Mouse (Mus musculus) embryo, embryonic 10 days (tissue): ENCODE data around the gene Abcg8.
A peak's percentile ranks its signal among the peaks of the same experiment; 100 is the strongest.

Experiments
- DNase-seq: peaks from one replicate; pipeline ENCODE4 v3.0.0-alpha.2; 2015; ENCODE audit warnings: low spot score

The Abcg8 gene

DNA sequence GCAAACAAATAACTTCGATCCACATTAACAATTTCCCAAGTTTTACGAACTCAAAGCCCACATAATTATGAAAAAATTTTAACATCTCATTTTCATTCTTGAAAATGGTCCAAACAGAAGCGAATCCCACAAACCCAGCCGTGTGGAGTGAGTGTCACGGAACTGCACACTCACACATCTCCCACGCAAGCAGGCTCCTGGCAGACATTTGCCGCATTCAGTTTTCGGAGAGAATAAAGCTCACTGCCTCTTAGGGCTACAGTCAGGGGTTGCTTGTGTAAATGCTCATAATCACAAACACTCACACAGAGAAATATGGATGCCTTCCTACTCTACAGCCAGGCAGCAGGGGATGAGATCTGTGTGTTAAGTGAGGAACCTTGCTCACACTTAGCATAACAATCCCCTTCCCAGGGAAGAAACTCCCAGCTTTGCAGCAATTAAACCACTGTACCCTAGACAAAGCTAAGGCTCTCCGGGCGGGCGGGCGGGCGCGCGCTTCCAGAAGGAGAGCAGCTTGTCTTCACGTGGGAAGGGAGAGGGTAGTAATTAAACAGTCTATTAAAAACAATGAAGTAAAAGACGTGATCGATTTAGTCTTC, 37.6 kb downstream of the Abcg8 start:
- no peak for DNase-seq

DNA sequence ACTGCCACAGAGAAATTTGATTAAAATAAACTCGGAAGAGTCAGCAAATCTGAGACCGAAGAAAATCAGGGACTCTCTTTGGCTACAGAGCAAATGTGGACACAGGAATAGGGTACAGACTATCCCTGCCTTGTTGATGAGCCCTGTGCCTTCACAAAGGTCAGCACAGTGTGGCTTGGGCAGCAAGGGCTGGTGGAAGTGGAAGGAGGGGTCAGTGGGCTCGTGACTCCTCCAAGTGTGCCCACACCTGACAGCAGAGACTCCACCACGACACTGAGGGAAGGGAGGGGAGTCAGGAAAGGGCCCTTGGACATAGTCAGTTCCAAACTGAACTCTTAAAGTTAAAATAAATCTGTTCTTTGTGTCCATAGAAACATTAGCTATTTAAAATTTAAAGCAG, 38.8 kb downstream of the Abcg8 start:
- no peak for DNase-seq

GRCm38 (mm10) chr17:84716252-84716872, 40.3 kb downstream of the Abcg8 start:
- DNase-seq = no peak

DNA sequence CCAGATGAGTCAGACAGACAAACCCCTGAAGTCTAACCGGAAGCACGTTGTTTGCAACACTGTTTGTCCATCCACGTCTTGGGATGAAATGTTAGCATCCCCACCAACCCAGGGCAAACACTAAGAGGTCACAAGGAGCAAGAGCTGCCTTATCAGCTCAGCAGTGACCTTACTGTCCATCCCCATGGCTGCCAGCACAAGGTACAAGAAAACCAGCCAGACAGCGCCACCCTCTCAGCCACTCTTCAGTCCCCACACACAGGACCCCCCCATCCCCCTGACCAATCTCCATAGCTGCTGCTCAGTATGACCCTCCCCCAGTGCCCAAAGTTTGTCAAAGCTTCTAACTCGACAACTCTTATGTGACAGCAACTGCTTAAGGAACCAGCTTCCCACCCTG, 41.3 kb downstream of the Abcg8 start:
- no peak for DNase-seq

GRCm38 (mm10) chr17:84719105-84719504, 43.0 kb downstream of the Abcg8 start:
- DNase-seq = no peak

DNA sequence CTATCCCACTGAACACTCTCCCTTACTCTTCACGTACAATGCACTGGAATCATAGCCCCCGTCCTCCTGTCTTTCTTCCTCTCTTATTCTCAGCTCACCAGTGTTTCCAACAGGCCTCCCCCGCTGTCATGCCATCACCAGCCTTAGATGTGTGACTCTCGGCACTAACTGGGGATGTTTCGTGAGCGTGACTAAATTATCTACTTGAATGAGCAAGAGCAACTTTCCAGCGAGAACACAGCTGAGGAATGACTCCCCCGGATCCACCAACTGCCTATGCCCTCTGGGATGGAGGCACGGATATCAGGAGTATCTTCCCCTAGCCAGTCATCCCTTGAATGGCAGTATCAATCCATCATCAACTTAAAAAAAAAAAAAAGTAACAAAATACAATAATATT, 47.9 kb downstream of the Abcg8 start:
- no peak for DNase-seq

DNA sequence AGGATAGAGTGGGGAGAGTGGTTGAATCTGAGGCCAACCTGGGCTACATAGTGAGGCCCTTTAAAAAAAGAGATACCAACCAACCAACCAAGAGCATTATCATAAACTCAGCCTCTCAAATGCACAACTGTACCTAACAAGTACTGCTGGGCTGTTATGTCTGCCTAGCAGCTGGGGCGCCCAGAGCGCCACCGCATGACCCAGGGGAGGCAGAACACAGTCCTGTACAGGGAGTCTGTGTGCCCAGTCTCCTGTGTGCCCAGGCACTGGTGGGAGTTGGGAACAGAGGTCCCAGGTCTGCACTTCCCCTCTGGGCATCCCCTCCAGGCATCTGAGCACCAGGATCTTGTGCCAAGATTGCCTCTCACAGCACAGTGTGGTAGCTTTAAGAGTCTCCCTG, 49.1 kb downstream of the Abcg8 start:
- no peak for DNase-seq

GRCm38 (mm10) chr17:84728201-84728911, 52.3 kb downstream of the Abcg8 start:
- DNase-seq = no peak

GRCm38 (mm10) chr17:84729140-84729539, 53.0 kb downstream of the Abcg8 start:
- no peak for DNase-seq

- no peak for DNase-seq
Measured at GRCm38 (mm10) chr17:84731361-84731760, 55.3 kb downstream of the Abcg8 start.

- no peak for DNase-seq
Measured at GRCm38 (mm10) chr17:84732612-84733011, 56.5 kb downstream of the Abcg8 start.

- peak; percentile 27 for DNase-seq
Measured at GRCm38 (mm10) chr17:84736719-84737118, 60.6 kb downstream of the Abcg8 start.

DNA sequence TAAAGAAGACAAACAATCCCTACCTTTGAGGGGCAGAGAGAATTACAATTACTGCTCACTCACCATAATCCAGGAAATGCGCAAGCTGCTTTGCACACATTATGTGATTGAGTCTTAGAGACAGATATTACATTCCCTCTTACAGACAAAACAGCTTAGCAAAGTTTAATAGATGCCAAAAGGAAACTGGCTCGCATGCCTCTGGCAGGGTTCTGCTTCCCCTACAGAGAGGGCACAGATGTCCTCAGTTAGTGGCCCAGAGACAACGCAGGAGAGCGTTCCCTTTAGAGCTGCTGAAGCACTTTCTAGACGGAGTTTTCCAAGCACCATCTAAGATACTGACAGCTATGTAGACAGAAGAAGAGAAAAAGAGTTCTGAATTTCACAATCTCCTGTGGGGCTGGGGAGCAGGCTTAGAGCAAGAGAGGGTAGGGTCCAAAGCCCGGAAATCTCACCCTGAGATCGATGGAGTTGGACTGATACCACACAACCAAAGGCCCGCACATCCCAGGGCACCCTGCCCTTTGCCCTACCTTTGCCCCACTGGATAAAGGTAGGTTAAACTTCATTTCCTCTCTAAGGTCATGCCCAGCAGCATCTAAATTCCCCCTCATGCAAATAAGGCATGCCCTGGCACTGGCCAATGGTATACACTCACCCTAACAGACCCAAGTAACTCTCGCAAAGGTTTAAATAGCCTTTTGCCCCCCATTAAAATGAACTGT, 62.1 kb downstream of the Abcg8 start:
- DNase-seq = no peak

DNA sequence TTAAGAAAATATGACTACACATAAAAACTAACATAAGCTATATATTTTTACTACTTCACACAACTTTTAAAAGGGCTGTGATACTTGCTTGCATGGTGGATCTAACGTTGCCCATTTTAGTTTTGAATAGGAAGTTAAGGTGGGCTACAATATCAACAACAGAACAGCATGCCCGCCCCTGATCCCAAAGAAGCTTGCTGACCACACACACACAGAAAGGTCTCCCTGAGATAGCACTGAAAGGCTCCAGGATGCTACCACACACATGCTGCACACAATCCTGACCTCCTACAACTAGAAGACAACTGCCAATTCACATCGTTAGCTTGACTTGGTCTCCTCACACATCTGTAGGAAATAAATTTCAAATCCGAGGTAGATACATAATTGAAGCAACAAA, 68.2 kb downstream of the Abcg8 start:
- no peak for DNase-seq

- DNase-seq = no peak
Measured at GRCm38 (mm10) chr17:84745001-84745400, 68.9 kb downstream of the Abcg8 start.

DNA sequence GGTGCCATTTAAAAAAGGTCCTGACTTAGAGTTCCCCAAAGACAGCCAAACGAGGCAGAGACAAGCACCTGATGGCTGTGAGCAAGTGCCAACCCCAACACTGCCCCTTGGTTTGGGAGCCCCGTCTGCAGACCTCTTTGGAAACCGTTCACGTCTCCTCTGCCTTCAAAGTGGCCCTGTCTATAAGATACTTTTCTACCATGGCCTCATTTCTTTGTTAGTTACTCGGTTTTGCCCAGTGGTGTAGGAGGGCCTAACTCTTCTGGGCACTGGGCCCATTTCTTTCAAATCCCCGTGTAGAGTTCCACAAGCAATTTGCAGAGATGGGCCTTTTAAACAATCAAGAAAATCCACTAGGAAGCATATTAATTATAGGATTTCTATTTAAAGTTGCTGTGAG, 71.1 kb downstream of the Abcg8 start:
- DNase-seq = no peak

DNA sequence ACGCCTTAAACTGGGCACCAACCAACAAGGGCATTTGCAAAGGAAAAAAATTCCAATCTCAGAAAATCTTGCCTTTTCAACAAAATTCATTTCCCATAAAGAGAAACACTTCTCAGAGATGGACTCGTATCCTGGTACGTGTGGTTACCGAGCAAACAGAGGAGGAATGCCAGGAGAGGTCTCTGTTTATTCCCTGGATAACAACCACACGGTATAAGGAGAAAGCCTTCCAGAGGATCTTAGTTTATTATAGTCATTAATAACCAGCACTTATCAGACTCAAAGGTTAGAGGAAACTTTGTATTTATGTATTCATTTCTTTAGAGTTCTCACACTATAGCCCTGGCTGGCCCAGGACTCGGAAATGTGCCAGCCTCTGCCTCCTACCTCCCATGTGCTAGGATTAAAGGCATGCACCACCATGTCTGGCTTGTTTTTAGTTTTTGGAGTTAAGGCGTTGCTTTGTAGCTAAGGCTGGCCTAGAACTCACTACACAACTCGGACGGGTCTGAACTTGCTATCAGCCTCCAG, 72.1 kb downstream of the Abcg8 start:
- DNase-seq = no peak

DNA sequence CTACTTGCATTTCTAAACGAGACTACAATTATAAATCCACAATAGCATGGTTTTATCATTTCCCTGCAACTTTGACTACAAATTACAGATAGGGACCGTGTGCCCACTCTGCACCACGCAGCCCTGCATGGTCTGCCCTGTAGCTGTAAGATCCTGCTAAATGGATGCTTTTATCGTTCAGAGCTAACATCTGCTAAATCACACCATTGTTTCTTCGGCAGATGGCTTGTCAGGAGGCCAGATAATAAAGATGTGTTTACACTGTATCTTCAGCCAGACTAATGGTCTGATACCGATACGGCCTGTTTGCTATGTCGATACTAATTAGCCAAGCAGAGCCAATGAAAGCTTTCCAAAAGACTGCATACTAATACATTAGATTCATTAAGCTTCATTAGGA, 73.2 kb downstream of the Abcg8 start:
- DNase-seq = no peak
